Mouse (Mus musculus) limb, embryonic 14.5 days (tissue): ENCODE results near the gene Isx. TPM values are rescaled to one million over a fixed set of nuclear protein-coding genes. Genes with fewer than 3 reads are reported as not detected.

Source experiments
- ATAC-seq: fragments of 200-750 bp; cut with Nextera tagmentation; 2 replicates; pipeline ENCODE4 v1.8.0; 2017; ENCODE audit warnings: low read depth, moderate number of reproducible peaks, moderate TSS enrichment; ENCODE audit not compliant: low FRiP score
- DNase-seq: peaks from one replicate; pipeline ENCODE4 v3.0.0-alpha.2; 2015; ENCODE audit warnings: low spot score
- H3K27ac ChIP-seq: fragments of 300-500 bp; sonication (generic); replicated peaks from 2 replicates; pipeline ENCODE4 v1.5.1; 2014; ENCODE audit warnings: low read depth, mild to moderate bottlenecking, low read length, moderate library complexity, mixed read lengths
- H3K27me3 ChIP-seq: fragments of 300-500 bp; sonication (generic); 2 replicates; pipeline ENCODE4 v1.6.1; 2014; ENCODE audit warnings: low read length, mixed read lengths; ENCODE audit not compliant: control insufficient read depth, insufficient read depth
- H3K36me3 ChIP-seq: fragments of 300-500 bp; sonication (generic); 2 replicates; pipeline ENCODE4 v1.6.1; 2014; ENCODE audit warnings: mild to moderate bottlenecking, low read length, moderate library complexity, mixed read lengths; ENCODE audit not compliant: control insufficient read depth, insufficient read depth
- H3K4me1 ChIP-seq: fragments of 300-500 bp; sonication (generic); 2 replicates; pipeline ENCODE4 v1.6.1; 2014; ENCODE audit warnings: antibody characterized with exemption, low read length, mixed read lengths; ENCODE audit not compliant: control insufficient read depth, insufficient read depth
- H3K4me2 ChIP-seq: fragments of 300-500 bp; sonication (generic); replicated peaks from 2 replicates; pipeline ENCODE4 v1.6.1; 2014; ENCODE audit warnings: low read depth, mild to moderate bottlenecking, low read length, moderate library complexity; ENCODE audit not compliant: severe bottlenecking
- H3K4me3 ChIP-seq: fragments of 300-500 bp; sonication (generic); replicated peaks from 2 replicates; pipeline ENCODE4 v1.5.1; 2014; ENCODE audit warnings: low read length
- H3K9ac ChIP-seq: fragments of 300-500 bp; sonication (generic); 2 replicates; pipeline ENCODE4 v1.6.1; 2014; ENCODE audit warnings: mild to moderate bottlenecking, low read depth, low read length, moderate library complexity; ENCODE audit not compliant: severe bottlenecking
- H3K9me3 ChIP-seq: fragments of 300-500 bp; sonication (generic); 2 replicates; pipeline ENCODE4 v1.6.1; 2016; ENCODE audit warnings: low read length; ENCODE audit not compliant: control insufficient read depth
- POLR2A ChIP-seq: fragments of 200-500 bp; IDR thresholded peaks from 2 replicates; pipeline ENCODE4 v1.8.0; 2012; ENCODE audit warnings: inconsistent platforms, mild to moderate bottlenecking, moderate library complexity, borderline replicate concordance; ENCODE audit not compliant: insufficient read depth, insufficient read length; ENCODE audit errors: extremely low read depth
- WGBS: fragments of 180-500 bp; shearing (Covaris S2); extraction: QIAGEN DNeasy Blood & Tissue Kit; methylation state at CpG from one replicate; pipeline ENCODE4 v1.1.7; 2014; 5-methylcytosine and 5-hydroxymethylcytosine counted together
- polyA plus RNA-seq, 2 experiments: library from polyadenylated mRNA; depleted of rRNA in 1 of 2; stranded (reverse) in 1 of 2; unstranded in 1 of 2; fragments of >200 nt; fragmentation: Nextera tagmentation in 1 of 2; extraction: Ambion mirVana in 1 of 2; gene quantifications; 2 replicates each; pipeline versions ENCODE4 v1.2.1 to v1.2.3; 2012 to 2014

Gene Isx
- polyA plus RNA-seq, 2 experiments, result 0.18 TPM; not detected in 1

DNA sequence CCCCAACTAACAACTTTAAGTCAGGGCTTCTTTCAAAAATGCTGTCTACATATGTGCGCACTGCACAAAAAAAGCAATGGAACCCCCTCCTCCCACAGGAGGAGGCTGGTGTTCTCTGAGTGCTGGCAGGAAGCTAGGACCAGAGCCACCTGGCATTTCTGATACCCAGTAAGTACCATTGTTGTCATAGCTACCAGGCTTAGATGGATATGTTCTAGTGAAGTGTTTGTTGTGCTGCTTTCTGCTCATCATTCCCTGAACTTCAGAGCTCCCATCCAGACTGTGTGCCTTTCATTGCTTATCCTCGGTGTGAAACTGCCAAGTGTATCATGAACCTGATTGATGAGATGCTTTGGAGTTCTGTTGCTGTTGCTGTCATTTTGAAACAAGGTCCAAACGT, 26.8 kb downstream of the Isx start:
- 58% methylated on average over 3 of the region's 3 CpGs for WGBS
- Histone ChIP-seq H3K27me3 (no peaks in the 10 kb centered on the region), H3K4me2 (no peak overlapping the region), H3K4me3 (no peak overlapping the region), H3K36me3 (no peaks in the 10 kb centered on the region), H3K9ac (no peak overlapping the region), H3K9me3 (no peaks in the 10 kb centered on the region), H3K4me1 (no peaks in the 10 kb centered on the region), H3K27ac (no peak overlapping the region)
- ATAC-seq (no peak), DNase-seq (no peak)
- no peak for TF ChIP-seq POLR2A

DNA sequence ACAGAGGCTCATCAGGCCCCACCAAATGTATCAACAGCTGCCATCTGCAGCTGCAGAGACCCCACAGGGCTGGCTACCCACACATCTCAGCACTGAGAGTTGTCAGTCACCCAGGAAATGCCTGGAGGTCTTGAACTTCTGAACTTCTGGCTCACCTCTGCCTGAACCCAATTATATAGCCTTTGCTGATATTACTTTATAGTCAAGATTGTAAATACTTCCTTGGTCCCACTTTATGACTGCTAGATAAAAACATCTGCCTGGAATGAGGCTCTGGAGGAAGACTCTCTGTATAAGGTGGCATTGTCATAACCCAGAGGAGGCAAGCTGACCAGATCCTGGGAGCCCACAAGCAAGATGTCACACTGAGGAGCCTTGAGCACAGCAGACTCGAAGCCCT, 28.8 kb downstream of the Isx start:
- Histone ChIP-seq H3K4me2 (no peak overlapping the region), H3K4me1 (no peaks in the 10 kb centered on the region), H3K36me3 (no peaks in the 10 kb centered on the region), H3K27ac (no peak overlapping the region), H3K9me3 (no peaks in the 10 kb centered on the region), H3K27me3 (no peaks in the 10 kb centered on the region), H3K4me3 (no peak overlapping the region), H3K9ac (no peak overlapping the region)
- TF ChIP-seq POLR2A, result no peak
- DNase-seq (no peak), ATAC-seq (no peak; the same call in 1 of the 2 replicates)
- WGBS, result 62% methylated on average over 1 of the region's 1 CpGs

DNA sequence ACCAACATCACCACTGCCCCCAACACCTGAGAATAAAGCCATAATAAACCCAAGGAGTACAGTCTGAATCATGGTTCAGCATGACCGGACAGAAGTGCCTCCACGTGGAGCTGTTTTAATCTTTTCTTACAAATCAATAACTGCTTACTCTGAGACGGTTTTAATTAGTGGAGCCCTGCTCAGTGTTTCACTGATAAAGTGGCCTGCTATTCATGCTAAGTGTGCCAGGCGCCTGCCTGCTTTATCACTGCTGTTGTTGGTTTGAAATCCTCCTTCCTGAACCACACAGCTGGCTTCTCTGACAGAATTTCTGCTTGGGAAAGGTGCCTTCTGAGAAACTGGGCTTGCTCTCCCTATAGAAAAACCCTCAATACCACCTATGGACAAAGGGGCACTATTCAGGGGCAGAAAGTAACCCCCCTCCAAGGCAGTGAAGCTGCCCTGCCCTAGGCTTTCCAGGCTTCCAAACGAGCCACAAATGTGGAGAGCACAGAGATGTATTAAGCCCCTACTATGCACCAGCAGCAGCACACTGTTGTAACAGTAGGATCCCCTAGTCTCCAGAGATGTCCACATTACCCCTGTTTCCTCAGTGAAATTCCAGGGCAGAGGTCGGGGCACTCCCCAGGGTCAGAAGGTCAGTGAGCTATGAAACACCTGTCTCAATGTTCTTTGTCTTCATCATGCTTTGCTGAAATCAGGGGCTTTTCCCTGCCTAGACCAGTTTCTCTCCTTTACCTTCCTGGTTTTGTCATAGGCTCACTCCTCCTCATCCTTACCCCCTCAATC, 30.3 kb downstream of the Isx start:
- H3K27me3 ChIP-seq, result no peaks in the 10 kb centered on the region
- no peak overlapping the region for H3K9ac ChIP-seq
- no peak overlapping the region for H3K4me3 ChIP-seq
- WGBS, result 40% methylated on average over 6 of the region's 6 CpGs
- ATAC-seq (no peak), DNase-seq (no peak)
- H3K4me1 ChIP-seq, result no peaks in the 10 kb centered on the region
- no peak for TF ChIP-seq POLR2A
- H3K27ac ChIP-seq, result no peak overlapping the region
- no peaks in the 10 kb centered on the region for H3K36me3 ChIP-seq
- H3K9me3 ChIP-seq, result no peaks in the 10 kb centered on the region
- no peak overlapping the region for H3K4me2 ChIP-seq

DNA sequence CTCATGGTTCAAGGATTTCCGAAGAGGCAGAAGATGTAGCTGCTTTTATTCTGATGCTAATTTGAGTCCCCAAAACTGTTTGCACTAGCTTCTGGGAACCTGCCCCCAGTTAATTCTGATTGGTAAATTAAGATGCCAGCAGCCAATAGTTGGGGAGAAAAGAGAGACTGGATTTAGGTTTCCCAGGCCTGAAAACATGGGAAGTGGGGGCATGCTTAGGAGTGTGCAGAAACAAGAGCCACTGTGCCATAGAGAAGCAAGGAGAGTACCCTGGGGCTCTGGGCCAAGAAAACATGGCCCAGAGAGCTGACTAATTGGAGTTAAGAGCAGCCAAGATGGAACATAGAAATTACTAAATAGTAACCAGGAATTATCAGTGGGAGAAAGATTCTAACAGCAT, 33.4 kb downstream of the Isx start:
- WGBS, result 60% methylated on average over 1 of the region's 1 CpGs
- no peaks in the 10 kb centered on the region for H3K9me3 ChIP-seq
- H3K27me3 ChIP-seq, result no peaks in the 10 kb centered on the region
- H3K4me3 ChIP-seq, result no peak overlapping the region
- no peak overlapping the region for H3K27ac ChIP-seq
- DNase-seq (no peak), ATAC-seq (no peak)
- no peaks in the 10 kb centered on the region for H3K36me3 ChIP-seq
- no peaks in the 10 kb centered on the region for H3K4me1 ChIP-seq
- H3K4me2 ChIP-seq, result no peak overlapping the region
- H3K9ac ChIP-seq, result no peak overlapping the region
- no peak for TF ChIP-seq POLR2A

DNA sequence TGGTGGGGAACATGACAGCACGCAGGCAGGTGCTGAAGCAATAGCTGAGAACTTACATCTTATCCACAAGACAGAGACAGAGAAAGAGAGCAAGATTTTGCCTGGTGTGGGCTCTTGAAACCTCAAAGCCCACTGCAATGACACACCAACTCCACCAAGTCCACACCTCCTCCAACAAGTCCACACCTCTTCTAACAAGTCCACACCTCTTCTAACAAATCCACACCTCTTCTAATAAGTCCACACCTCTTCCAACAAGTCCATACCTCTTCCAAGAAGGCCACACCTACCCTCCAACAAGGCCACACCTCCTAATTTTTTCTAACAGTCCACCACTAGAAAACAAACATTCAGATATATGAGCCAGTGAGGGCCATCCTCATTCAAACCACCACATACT, 37.7 kb downstream of the Isx start:
- Histone ChIP-seq H3K27ac (no peak overlapping the region), H3K9ac (no peak overlapping the region), H3K4me3 (no peak overlapping the region), H3K9me3 (no peaks in the 10 kb centered on the region), H3K4me1 (no peaks in the 10 kb centered on the region), H3K36me3 (no peaks in the 10 kb centered on the region), H3K4me2 (no peak overlapping the region), H3K27me3 (no peaks in the 10 kb centered on the region)
- no peak for DNase-seq
- ATAC-seq, result no peak
- TF ChIP-seq POLR2A, result no peak
- WGBS, result 89% methylated on average over 1 of the region's 1 CpGs
